Mouse (Mus musculus) spleen, adult 2 months (tissue): ENCODE data around the gene Fau.

Experiments
- CTCF ChIP-seq: fragments of 200-500 bp; IDR thresholded peaks from 2 replicates; pipeline ENCODE4 v1.5.1; 2011; ENCODE audit warnings: mild to moderate bottlenecking, inconsistent platforms; ENCODE audit not compliant: insufficient read depth, insufficient read length, insufficient replicate concordance; ENCODE audit errors: extremely low read depth
- POLR2A ChIP-seq: fragments of 200-500 bp; IDR thresholded peaks from 2 replicates; pipeline ENCODE4 v1.6.1; 2011; ENCODE audit warnings: low read depth, low read length, inconsistent platforms

GRCm38 (mm10) chr19:6040002-6040401, 17.6 kb upstream of the Fau start:
- TF ChIP-seq CTCF (no peak), POLR2A (no peak)
